Mouse (Mus musculus): ENCODE data around the gene Il1rl1.

DNA sequence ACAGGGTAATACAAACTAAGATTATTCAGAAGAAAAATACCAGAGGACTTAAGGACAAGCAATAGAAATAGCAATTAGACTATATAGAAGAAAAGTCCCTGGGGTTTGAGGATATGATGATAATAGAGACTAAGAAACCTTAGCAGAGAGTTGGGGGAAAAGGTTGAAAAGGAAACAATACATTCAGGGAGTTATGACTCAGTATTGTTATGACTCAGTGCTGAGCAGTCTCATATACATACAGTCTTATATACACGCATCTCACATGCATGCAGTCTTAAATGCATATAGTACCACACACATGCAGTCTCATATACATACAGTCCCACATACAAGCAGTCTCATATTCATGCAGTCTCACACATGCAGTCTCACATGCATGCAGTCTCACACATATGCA lies 16.3 kb upstream of the Il1rl1 start:
- TF ChIP-seq POLR2A (IDR thresholded peaks at IDR 0.05; ENCODE audit: low read depth, low read length) = no peak
- TF ChIP-seq CTCF (conservative IDR thresholded peaks at IDR 0.05; ENCODE audit: insufficient read depth, insufficient read length, low read depth, low read length) = no peak

Measured in kidney, adult 2 months (tissue).